Comparison of ENCODE assay signal across 8 mouse cellular contexts in the genomic region with DNA sequence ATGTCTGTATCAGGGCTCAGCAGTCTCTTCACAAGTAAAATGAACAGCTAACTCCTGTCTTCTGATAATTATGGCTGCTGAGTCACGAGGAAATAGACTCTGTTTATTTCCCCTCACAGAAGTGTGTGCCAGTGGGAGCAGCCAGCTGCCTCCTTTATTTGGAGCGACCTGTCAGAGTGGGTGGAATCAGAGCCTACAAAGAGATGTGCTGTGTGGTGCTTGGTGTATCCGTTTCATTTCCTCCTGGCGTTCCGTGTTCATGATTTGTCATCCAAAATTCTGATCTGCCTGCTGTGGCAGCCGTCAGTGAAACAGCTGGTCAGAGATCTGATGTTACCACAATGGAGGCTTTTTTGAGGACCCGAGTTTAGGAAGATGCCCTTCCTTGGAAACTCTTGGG. TPM values are rescaled to one million over a fixed set of nuclear protein-coding genes. Genes with fewer than 3 reads are reported as not detected.
DNase-seq lines count a peak whose midpoint lies in the region; ATAC-seq lines count a peak whose summit lies in the region.

No protein-coding gene starts in this region.

- peak; percentile 65 for DNase-seq in urinary bladder, postnatal 14 days (ENCODE audit: low spot score)
- DNase-seq in urinary bladder, postnatal 25 days (ENCODE audit: low spot score), result no peak
- peak; percentile 29 to 38 for DNase-seq in gastrocnemius, postnatal 36 days
- DNase-seq in left cerebral cortex, adult 18-20 months (ENCODE audit: low spot score in 2 of 2), result peak; percentile 55 to 69
- peak; percentile 75 to 79 for DNase-seq in right cerebral cortex, adult 2 months (ENCODE audit: low spot score in 2 of 2)
- DNase-seq in thymus, adult 18-20 months, result no peak
- DNase-seq in adipocyte (ENCODE audit: low spot score), result no peak

- no peak for ATAC-seq in megakaryocyte-erythroid progenitor cell, adult 5-6 weeks (replicated peaks; ENCODE audit: low FRiP score, low TSS enrichment, poor library complexity, severe bottlenecking)

- intact Hi-C loops in gastrocnemius, postnatal 36 days (cut with DNase I), result no loop called here

RNA-seq across cellular contexts. Expression of a gene that starts 47.3 kb away (rescaled TPM):
- 1 to 10 TPM; 4.2 to 6.0 TPM for total RNA-seq in gastrocnemius, postnatal 36 days (2021)
- 100 to 1,000 TPM; 129 to 134 TPM for total RNA-seq in left cerebral cortex, adult 18-20 months (2021)
- total RNA-seq in megakaryocyte-erythroid progenitor cell, adult 5-6 weeks (2014; fragmentation: Nextera tagmentation), result 0.20 TPM in 1 of 2 replicates, not detected in the other
- total RNA-seq in megakaryocyte-erythroid progenitor cell, adult 5-6 weeks (2017), result not detected in 2 replicates

Comparison
In these comparisons a context has a peak if more than half of its experiments do, and no peak if none do; other contexts are left out.
1. DNase-seq: peak in urinary bladder, postnatal 14 days (single experiment), gastrocnemius, postnatal 36 days (2 of 2), left cerebral cortex, adult 18-20 months (2 of 2) and right cerebral cortex, adult 2 months (2 of 2); none in urinary bladder, postnatal 25 days (single experiment), thymus, adult 18-20 months (0 of 2) and adipocyte (single experiment).
2. RNA of a gene that starts 47.3 kb away (total RNA-seq): 129 to 134 TPM in left cerebral cortex, adult 18-20 months; 4.2 to 6.0 TPM in gastrocnemius, postnatal 36 days and 0.20 TPM in megakaryocyte-erythroid progenitor cell, adult 5-6 weeks; every median in the first group is over 10 times any median in the second.